Mouse (Mus musculus): Measurements from ENCODE around the gene Prkch. TPM values are rescaled to one million over a fixed set of nuclear protein-coding genes. Genes with fewer than 3 reads are reported as not detected.

Prkch gene
- polyA plus RNA-seq, 1 experiment from 2014 or later: 6.1 TPM

- Histone ChIP-seq H3K27me3 (ENCODE audit: control insufficient read depth, insufficient read depth, low read length) (no peaks in the 10 kb centered on the region), H3K36me3 (ENCODE audit: control insufficient read depth, insufficient read depth, low read length) (no peaks in the 10 kb centered on the region), H3K4me3 (ENCODE audit: low read depth, low read length) (no peak overlapping the region), H3K4me2 (no peak overlapping the region), H3K4me1 (ENCODE audit: control insufficient read depth, insufficient read depth, low read length) (no peaks in the 10 kb centered on the region), H3K9ac (ENCODE audit: low read length) (no peak overlapping the region), H3K9me3 (ENCODE audit: control insufficient read depth, low read length) (no peaks in the 10 kb centered on the region), H3K27ac (ENCODE audit: low read depth, low read length) (no peak overlapping the region)
- DNase-seq (ENCODE audit: low spot score, missing footprints) (no peak), ATAC-seq (ENCODE audit: low FRiP score) (no peak)
- WGBS: 53% methylated on average over 10 of the region's 10 CpGs
Measured at GRCm38 (mm10) chr12:73617652-73618051, 33.1 kb downstream of the Prkch start.

- no peak for ATAC-seq (ENCODE audit: low FRiP score)
- no peak for DNase-seq (ENCODE audit: low spot score, missing footprints)
- Histone ChIP-seq H3K27ac (ENCODE audit: low read depth, low read length) (no peak overlapping the region), H3K4me3 (ENCODE audit: low read depth, low read length) (no peak overlapping the region), H3K4me1 (ENCODE audit: control insufficient read depth, insufficient read depth, low read length) (no peaks in the 10 kb centered on the region), H3K36me3 (ENCODE audit: control insufficient read depth, insufficient read depth, low read length) (no peaks in the 10 kb centered on the region), H3K9me3 (ENCODE audit: control insufficient read depth, low read length) (no peaks in the 10 kb centered on the region), H3K27me3 (ENCODE audit: control insufficient read depth, insufficient read depth, low read length) (no peaks in the 10 kb centered on the region), H3K9ac (ENCODE audit: low read length) (no peak overlapping the region), H3K4me2 (no peak overlapping the region)
- 91% methylated on average over 6 of the region's 6 CpGs for WGBS
Measured at GRCm38 (mm10) chr12:73625277-73626032, 40.9 kb downstream of the Prkch start.

- Histone ChIP-seq H3K9ac (ENCODE audit: low read length) (no peak overlapping the region), H3K27me3 (ENCODE audit: control insufficient read depth, insufficient read depth, low read length) (no peaks in the 10 kb centered on the region), H3K4me1 (ENCODE audit: control insufficient read depth, insufficient read depth, low read length) (peaks cover 3% of the 10 kb centered on the region; the same call in 1 of the 2 replicates), H3K27ac (ENCODE audit: low read depth, low read length) (no peak overlapping the region), H3K36me3 (ENCODE audit: control insufficient read depth, insufficient read depth, low read length) (no peaks in the 10 kb centered on the region), H3K9me3 (ENCODE audit: control insufficient read depth, low read length) (no peaks in the 10 kb centered on the region), H3K4me2 (no peak overlapping the region), H3K4me3 (ENCODE audit: low read depth, low read length) (no peak overlapping the region)
- DNase-seq (ENCODE audit: low spot score, missing footprints) (no peak), ATAC-seq (ENCODE audit: low FRiP score) (no peak)
- WGBS: 94% methylated on average over 14 of the region's 14 CpGs
Measured at GRCm38 (mm10) chr12:73627902-73628301, 43.3 kb downstream of the Prkch start.

- H3K36me3 ChIP-seq (ENCODE audit: control insufficient read depth, insufficient read depth, low read length): no peaks in the 10 kb centered on the region
- no peak overlapping the region for H3K4me2 ChIP-seq
- DNase-seq (ENCODE audit: low spot score, missing footprints): no peak
- H3K9ac ChIP-seq (ENCODE audit: low read length): no peak overlapping the region
- no peak overlapping the region for H3K27ac ChIP-seq (ENCODE audit: low read depth, low read length)
- H3K27me3 ChIP-seq (ENCODE audit: control insufficient read depth, insufficient read depth, low read length): no peaks in the 10 kb centered on the region
- WGBS: 75% methylated on average over 11 of the region's 11 CpGs
- H3K4me1 ChIP-seq (ENCODE audit: control insufficient read depth, insufficient read depth, low read length): peaks cover 3% of the 10 kb centered on the region; the same call in 1 of the 2 replicates
- no peak for ATAC-seq (ENCODE audit: low FRiP score)
- no peak overlapping the region for H3K4me3 ChIP-seq (ENCODE audit: low read depth, low read length)
- no peaks in the 10 kb centered on the region for H3K9me3 ChIP-seq (ENCODE audit: control insufficient read depth, low read length)
Measured at GRCm38 (mm10) chr12:73630596-73630995, 46.0 kb downstream of the Prkch start.

GRCm38 (mm10) chr12:73631148-73631547, 46.6 kb downstream of the Prkch start:
- H3K27me3 ChIP-seq (ENCODE audit: control insufficient read depth, insufficient read depth, low read length): no peaks in the 10 kb centered on the region
- ATAC-seq (ENCODE audit: low FRiP score) (no peak), DNase-seq (ENCODE audit: low spot score, missing footprints) (no peak)
- H3K36me3 ChIP-seq (ENCODE audit: control insufficient read depth, insufficient read depth, low read length): no peaks in the 10 kb centered on the region
- H3K4me3 ChIP-seq (ENCODE audit: low read depth, low read length): no peak overlapping the region
- no peaks in the 10 kb centered on the region for H3K9me3 ChIP-seq (ENCODE audit: control insufficient read depth, low read length)
- WGBS: 86% methylated on average over 11 of the region's 11 CpGs
- H3K4me2 ChIP-seq: no peak overlapping the region
- H3K27ac ChIP-seq (ENCODE audit: low read depth, low read length): no peak overlapping the region
- peaks cover 3% of the 10 kb centered on the region; the same call in 1 of the 2 replicates for H3K4me1 ChIP-seq (ENCODE audit: control insufficient read depth, insufficient read depth, low read length)
- no peak overlapping the region for H3K9ac ChIP-seq (ENCODE audit: low read length)

GRCm38 (mm10) chr12:73632671-73633244, 48.2 kb downstream of the Prkch start:
- WGBS: 20% methylated on average over 8 of the region's 8 CpGs
- no peak overlapping the region for H3K4me2 ChIP-seq
- ATAC-seq (ENCODE audit: low FRiP score) (no peak), DNase-seq (ENCODE audit: low spot score, missing footprints) (no peak)
- no peaks in the 10 kb centered on the region for H3K36me3 ChIP-seq (ENCODE audit: control insufficient read depth, insufficient read depth, low read length)
- no peaks in the 10 kb centered on the region for H3K27me3 ChIP-seq (ENCODE audit: control insufficient read depth, insufficient read depth, low read length)
- no peak overlapping the region for H3K27ac ChIP-seq (ENCODE audit: low read depth, low read length)
- H3K4me3 ChIP-seq (ENCODE audit: low read depth, low read length): no peak overlapping the region
- H3K9ac ChIP-seq (ENCODE audit: low read length): no peak overlapping the region
- no peaks in the 10 kb centered on the region for H3K9me3 ChIP-seq (ENCODE audit: control insufficient read depth, low read length)
- H3K4me1 ChIP-seq (ENCODE audit: control insufficient read depth, insufficient read depth, low read length): peaks cover 3% of the 10 kb centered on the region; the same call in 1 of the 2 replicates

GRCm38 (mm10) chr12:73633707-73634106, 49.1 kb downstream of the Prkch start:
- ATAC-seq (ENCODE audit: low FRiP score) (no peak), DNase-seq (ENCODE audit: low spot score, missing footprints) (no peak)
- Histone ChIP-seq H3K27me3 (ENCODE audit: control insufficient read depth, insufficient read depth, low read length) (no peaks in the 10 kb centered on the region), H3K4me3 (ENCODE audit: low read depth, low read length) (no peak overlapping the region), H3K4me1 (ENCODE audit: control insufficient read depth, insufficient read depth, low read length) (peaks cover 3% of the 10 kb centered on the region; the same call in 1 of the 2 replicates), H3K9me3 (ENCODE audit: control insufficient read depth, low read length) (no peaks in the 10 kb centered on the region), H3K36me3 (ENCODE audit: control insufficient read depth, insufficient read depth, low read length) (no peaks in the 10 kb centered on the region), H3K9ac (ENCODE audit: low read length) (no peak overlapping the region), H3K4me2 (no peak overlapping the region), H3K27ac (ENCODE audit: low read depth, low read length) (no peak overlapping the region)
- WGBS: 91% methylated on average over 4 of the region's 4 CpGs

- H3K4me2 ChIP-seq: no peak overlapping the region
- no peaks in the 10 kb centered on the region for H3K9me3 ChIP-seq (ENCODE audit: control insufficient read depth, low read length)
- no peaks in the 10 kb centered on the region for H3K27me3 ChIP-seq (ENCODE audit: control insufficient read depth, insufficient read depth, low read length)
- H3K27ac ChIP-seq (ENCODE audit: low read depth, low read length): no peak overlapping the region
- 74% methylated on average over 2 of the region's 2 CpGs for WGBS
- no peak overlapping the region for H3K4me3 ChIP-seq (ENCODE audit: low read depth, low read length)
- H3K9ac ChIP-seq (ENCODE audit: low read length): no peak overlapping the region
- no peaks in the 10 kb centered on the region for H3K4me1 ChIP-seq (ENCODE audit: control insufficient read depth, insufficient read depth, low read length)
- no peak for DNase-seq (ENCODE audit: low spot score, missing footprints)
- no peaks in the 10 kb centered on the region for H3K36me3 ChIP-seq (ENCODE audit: control insufficient read depth, insufficient read depth, low read length)
- ATAC-seq (ENCODE audit: low FRiP score): no peak
Measured at GRCm38 (mm10) chr12:73639571-73639970, 55.0 kb downstream of the Prkch start.

- Histone ChIP-seq H3K9ac (ENCODE audit: low read length) (no peak overlapping the region), H3K4me2 (no peak overlapping the region), H3K4me1 (ENCODE audit: control insufficient read depth, insufficient read depth, low read length) (no peaks in the 10 kb centered on the region), H3K36me3 (ENCODE audit: control insufficient read depth, insufficient read depth, low read length) (no peaks in the 10 kb centered on the region), H3K27ac (ENCODE audit: low read depth, low read length) (no peak overlapping the region), H3K4me3 (ENCODE audit: low read depth, low read length) (no peak overlapping the region), H3K27me3 (ENCODE audit: control insufficient read depth, insufficient read depth, low read length) (no peaks in the 10 kb centered on the region), H3K9me3 (ENCODE audit: control insufficient read depth, low read length) (no peaks in the 10 kb centered on the region)
- DNase-seq (ENCODE audit: low spot score, missing footprints) (no peak), ATAC-seq (ENCODE audit: low FRiP score) (no peak)
- 85% methylated on average over 13 of the region's 13 CpGs for WGBS
Measured at GRCm38 (mm10) chr12:73641183-73641582, 56.6 kb downstream of the Prkch start.

Measured in midbrain, embryonic 11.5 days (tissue).